Mouse (Mus musculus) lung, adult 2 months (tissue): Measurements from ENCODE around the gene Gm49318.

Experiments
- CTCF ChIP-seq: fragments of 200-500 bp; IDR thresholded peaks from 2 replicates; pipeline ENCODE4 v1.5.1; 2011; ENCODE audit warnings: mild to moderate bottlenecking, low read length, control low read depth; ENCODE audit not compliant: insufficient read depth
- POLR2A ChIP-seq: fragments of 200-500 bp; IDR thresholded peaks from 2 replicates; pipeline ENCODE4 v1.6.1; 2011; ENCODE audit warnings: low read depth, mild to moderate bottlenecking, control low read depth, low read length, borderline replicate concordance; ENCODE audit errors: extremely low read depth

DNA sequence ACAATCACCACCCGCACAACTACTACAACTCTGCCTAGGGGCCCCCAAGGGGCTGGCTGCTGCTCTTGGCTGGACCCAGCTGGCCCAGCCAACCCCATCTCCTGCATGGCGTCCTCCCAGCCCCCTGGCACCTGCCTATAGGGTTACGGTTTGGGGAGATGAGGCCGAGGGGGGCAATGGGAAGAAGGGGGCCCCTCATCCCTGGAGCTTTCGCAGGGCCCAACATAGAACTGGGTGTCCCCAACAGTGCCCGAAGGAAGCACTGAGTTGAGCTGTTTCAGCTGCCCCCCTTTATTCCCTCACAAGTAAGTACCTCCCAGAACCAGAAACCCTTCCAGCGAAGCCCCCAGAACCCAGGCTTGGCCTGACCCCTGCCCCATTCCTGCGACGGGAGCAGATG lies 37.1 kb upstream of the Gm49318 start:
- TF ChIP-seq CTCF (no peak), POLR2A (no peak)
